Mouse (Mus musculus): ENCODE measurements around the gene Rmnd1. TPM values are rescaled to one million over a fixed set of nuclear protein-coding genes. Genes with fewer than 3 reads are reported as not detected.

Gene Rmnd1
- total RNA-seq (2014; fragmentation: Nextera tagmentation): 65.5 and 82.9 TPM in 2 replicates
- total RNA-seq (2017): 43.5 and 49.0 TPM in 2 replicates
- polyA plus RNA-seq (2012): 3.6 and 11.8 TPM in 2 replicates

GRCm38 (mm10) chr10:4432123-4432931 lies at the start of gene Rmnd1, which contains the start of gene Armt1:
Gene Rmnd1 (minus strand): TSS chr10:4432388.
Gene Armt1 (plus strand): TSS chr10:4432467.
- no peak for TF ChIP-seq TAL1 (conservative IDR thresholded peaks at IDR 0.05; ENCODE audit: low read depth, low read length)
- TF ChIP-seq GATA2 (IDR thresholded peaks at IDR 0.05; ENCODE audit: borderline replicate concordance, low read depth, low read length): no peak
- no peak for TF ChIP-seq GATA1 (IDR thresholded peaks at IDR 0.05; ENCODE audit: borderline replicate concordance, low read length)
- no peak for TF ChIP-seq CTCF (IDR thresholded peaks at IDR 0.05; ENCODE audit: low read depth, low read length)
- no peak for TF ChIP-seq POLR2AphosphoS5 (IDR thresholded peaks at IDR 0.05; ENCODE audit: insufficient replicate concordance, low read depth, low read length)
- Histone ChIP-seq H3K36me3 (replicated peaks) (peaks cover 64% of the 10 kb centered on the region), H3K4me3 (ENCODE audit: low read depth, low read length) (peak within 1 kb of the TSS; percentile 80), H3K27me3 (ENCODE audit: insufficient read depth, low read length) (no peaks in the 10 kb centered on the region), H3K4me1 (ENCODE audit: insufficient read depth, low read depth, low read length) (peaks cover 55% of the 10 kb centered on the region), H3K9me3 (replicated peaks) (no peaks in the 10 kb centered on the region)
- peak; percentile 74 for ATAC-seq (ENCODE audit: extremely low read depth, insufficient number of reproducible peaks, low FRiP score, poor library complexity, severe bottlenecking)
- peak; percentile 96 for DNase-seq (ENCODE audit: low spot score)

- ATAC-seq (ENCODE audit: extremely low read depth, insufficient number of reproducible peaks, low FRiP score, poor library complexity, severe bottlenecking): no peak
- Histone ChIP-seq H3K36me3 (replicated peaks) (no peaks in the 10 kb centered on the region), H3K4me3 (ENCODE audit: low read depth, low read length) (no peak overlapping the region)
Measured at GRCm38 (mm10) chr10:4481695-4482094, 49.5 kb upstream of the Rmnd1 start.

GRCm38 (mm10) chr10:4480929-4481328 lies 48.7 kb upstream of the Rmnd1 start:
- Histone ChIP-seq H3K4me1 (ENCODE audit: insufficient read depth, low read depth, low read length) (no peaks in the 10 kb centered on the region), H3K9me3 (replicated peaks) (no peaks in the 10 kb centered on the region), H3K4me3 (ENCODE audit: low read depth, low read length) (no peak overlapping the region), H3K27me3 (ENCODE audit: insufficient read depth, low read length) (0 out of 2 replicates have a peak, but pooled peaks cover 2% of the 10 kb centered on the region), H3K36me3 (replicated peaks) (no peaks in the 10 kb centered on the region)
- ATAC-seq (ENCODE audit: extremely low read depth, insufficient number of reproducible peaks, low FRiP score, poor library complexity, severe bottlenecking): no peak
- TF ChIP-seq GATA1 (IDR thresholded peaks at IDR 0.05; ENCODE audit: borderline replicate concordance, low read length) (no peak), TAL1 (conservative IDR thresholded peaks at IDR 0.05; ENCODE audit: low read depth, low read length) (no peak), GATA2 (IDR thresholded peaks at IDR 0.05; ENCODE audit: borderline replicate concordance, low read depth, low read length) (no peak), CTCF (IDR thresholded peaks at IDR 0.05; ENCODE audit: low read depth, low read length) (no peak), POLR2AphosphoS5 (IDR thresholded peaks at IDR 0.05; ENCODE audit: insufficient replicate concordance, low read depth, low read length) (no peak)
- no peak for DNase-seq (ENCODE audit: low spot score)

More at GRCm38 (mm10) chr10:4481695-4482094, 49.5 kb upstream of the Rmnd1 start:
- Histone ChIP-seq H3K9me3 (replicated peaks) (no peaks in the 10 kb centered on the region), H3K4me1 (ENCODE audit: insufficient read depth, low read depth, low read length) (no peaks in the 10 kb centered on the region), H3K27me3 (ENCODE audit: insufficient read depth, low read length) (0 out of 2 replicates have a peak, but pooled peaks cover 2% of the 10 kb centered on the region)
- DNase-seq (ENCODE audit: low spot score): no peak
- no peak for TF ChIP-seq TAL1 (conservative IDR thresholded peaks at IDR 0.05; ENCODE audit: low read depth, low read length)
- no peak for TF ChIP-seq GATA1 (IDR thresholded peaks at IDR 0.05; ENCODE audit: borderline replicate concordance, low read length)
- no peak for TF ChIP-seq CTCF (IDR thresholded peaks at IDR 0.05; ENCODE audit: low read depth, low read length)
- TF ChIP-seq GATA2 (IDR thresholded peaks at IDR 0.05; ENCODE audit: borderline replicate concordance, low read depth, low read length): no peak
- no peak for TF ChIP-seq POLR2AphosphoS5 (IDR thresholded peaks at IDR 0.05; ENCODE audit: insufficient replicate concordance, low read depth, low read length)

GRCm38 (mm10) chr10:4476604-4477003 lies 44.4 kb upstream of the Rmnd1 start:
- no peaks in the 10 kb centered on the region for H3K9me3 ChIP-seq (replicated peaks)
- no peak for ATAC-seq (ENCODE audit: extremely low read depth, insufficient number of reproducible peaks, low FRiP score, poor library complexity, severe bottlenecking)
- H3K36me3 ChIP-seq (replicated peaks): no peaks in the 10 kb centered on the region
- TF ChIP-seq GATA1 (IDR thresholded peaks at IDR 0.05; ENCODE audit: borderline replicate concordance, low read length): no peak
- TF ChIP-seq CTCF (IDR thresholded peaks at IDR 0.05; ENCODE audit: low read depth, low read length): no peak
- no peak for TF ChIP-seq POLR2AphosphoS5 (IDR thresholded peaks at IDR 0.05; ENCODE audit: insufficient replicate concordance, low read depth, low read length)
- TF ChIP-seq GATA2 (IDR thresholded peaks at IDR 0.05; ENCODE audit: borderline replicate concordance, low read depth, low read length): no peak
- no peak for TF ChIP-seq TAL1 (conservative IDR thresholded peaks at IDR 0.05; ENCODE audit: low read depth, low read length)
- peaks cover 3% of the 10 kb centered on the region; the same call in 1 of the 2 replicates for H3K27me3 ChIP-seq (ENCODE audit: insufficient read depth, low read length)
- no peaks in the 10 kb centered on the region for H3K4me1 ChIP-seq (ENCODE audit: insufficient read depth, low read depth, low read length)
- no peak for DNase-seq (ENCODE audit: low spot score)
- no peak overlapping the region for H3K4me3 ChIP-seq (ENCODE audit: low read depth, low read length)

GRCm38 (mm10) chr10:4475431-4475830 lies 43.2 kb upstream of the Rmnd1 start:
- Histone ChIP-seq H3K36me3 (replicated peaks) (no peaks in the 10 kb centered on the region), H3K4me1 (ENCODE audit: insufficient read depth, low read depth, low read length) (no peaks in the 10 kb centered on the region), H3K4me3 (ENCODE audit: low read depth, low read length) (no peak overlapping the region), H3K27me3 (ENCODE audit: insufficient read depth, low read length) (peaks cover 3% of the 10 kb centered on the region; the same call in 1 of the 2 replicates), H3K9me3 (replicated peaks) (no peaks in the 10 kb centered on the region)
- DNase-seq (ENCODE audit: low spot score) (no peak), ATAC-seq (ENCODE audit: extremely low read depth, insufficient number of reproducible peaks, low FRiP score, poor library complexity, severe bottlenecking) (no peak)
- TF ChIP-seq CTCF (IDR thresholded peaks at IDR 0.05; ENCODE audit: low read depth, low read length) (no peak), GATA1 (IDR thresholded peaks at IDR 0.05; ENCODE audit: borderline replicate concordance, low read length) (no peak), GATA2 (IDR thresholded peaks at IDR 0.05; ENCODE audit: borderline replicate concordance, low read depth, low read length) (no peak), TAL1 (conservative IDR thresholded peaks at IDR 0.05; ENCODE audit: low read depth, low read length) (no peak), POLR2AphosphoS5 (IDR thresholded peaks at IDR 0.05; ENCODE audit: insufficient replicate concordance, low read depth, low read length) (no peak)

GRCm38 (mm10) chr10:4473591-4473993 lies 41.4 kb upstream of the Rmnd1 start:
- no peaks in the 10 kb centered on the region for H3K36me3 ChIP-seq (replicated peaks)
- no peak overlapping the region for H3K4me3 ChIP-seq (ENCODE audit: low read depth, low read length)
- H3K4me1 ChIP-seq (ENCODE audit: insufficient read depth, low read depth, low read length): no peaks in the 10 kb centered on the region
- no peak for DNase-seq (ENCODE audit: low spot score)
- ATAC-seq (ENCODE audit: extremely low read depth, insufficient number of reproducible peaks, low FRiP score, poor library complexity, severe bottlenecking): no peak
- H3K27me3 ChIP-seq (ENCODE audit: insufficient read depth, low read length): peaks cover 3% of the 10 kb centered on the region; the same call in 1 of the 2 replicates
- no peaks in the 10 kb centered on the region for H3K9me3 ChIP-seq (replicated peaks)
- TF ChIP-seq TAL1 (conservative IDR thresholded peaks at IDR 0.05; ENCODE audit: low read depth, low read length) (no peak), GATA1 (IDR thresholded peaks at IDR 0.05; ENCODE audit: borderline replicate concordance, low read length) (no peak)

Data from G1E (cell line).